Mouse (Mus musculus) stomach, embryonic 14.5 days (tissue): ENCODE data around the gene AC109138.7. TPM values are rescaled to one million over a fixed set of nuclear protein-coding genes. Genes with fewer than 3 reads are reported as not detected.
A peak's percentile ranks its signal among the peaks of the same experiment; 100 is the strongest.

Experiments
- ATAC-seq: fragments of 200-750 bp; cut with Nextera tagmentation; 2 replicates; pipeline ENCODE4 v1.8.0; 2017; ENCODE audit warnings: low read depth, moderate TSS enrichment; ENCODE audit not compliant: insufficient number of reproducible peaks, insufficient read depth, low FRiP score
- H3K27ac ChIP-seq: fragments of 300-500 bp; sonication (generic); 2 replicates; pipeline ENCODE4 v1.5.1; 2014; ENCODE audit warnings: mild to moderate bottlenecking, low read length, moderate library complexity, mixed read lengths
- H3K27me3 ChIP-seq: fragments of 300-500 bp; sonication (generic); 2 replicates; pipeline ENCODE4 v1.6.1; 2014; ENCODE audit warnings: low read length, control low read depth, mixed read lengths; ENCODE audit not compliant: control insufficient read depth, insufficient read depth
- H3K36me3 ChIP-seq: fragments of 300-500 bp; sonication (generic); 2 replicates; pipeline ENCODE4 v1.6.1; 2014; ENCODE audit warnings: mild to moderate bottlenecking, control low read depth, low read length, moderate library complexity, mixed read lengths; ENCODE audit not compliant: control insufficient read depth, insufficient read depth
- H3K4me1 ChIP-seq: fragments of 300-500 bp; sonication (generic); 2 replicates; pipeline ENCODE4 v1.6.1; 2014; ENCODE audit warnings: low read length, control low read depth, mixed read lengths; ENCODE audit not compliant: control insufficient read depth, insufficient read depth
- H3K4me2 ChIP-seq: fragments of 300-500 bp; sonication (generic); replicated peaks from 2 replicates; pipeline ENCODE4 v1.6.1; 2014; ENCODE audit warnings: low read depth, low read length, control low read depth
- H3K4me3 ChIP-seq: fragments of 300-500 bp; sonication (generic); 2 replicates; pipeline ENCODE4 v1.5.1; 2014; ENCODE audit warnings: low read depth, low read length, control low read depth
- H3K9ac ChIP-seq: fragments of 300-500 bp; sonication (generic); replicated peaks from 2 replicates; pipeline ENCODE4 v1.6.1; 2014; ENCODE audit warnings: low read depth, mild to moderate bottlenecking, control low read depth, low read length, moderate library complexity, mixed read lengths
- H3K9me3 ChIP-seq: fragments of 300-500 bp; sonication (generic); 2 replicates; pipeline ENCODE4 v1.6.1; 2016; ENCODE audit warnings: low read depth, low read length, control low read depth; ENCODE audit not compliant: control insufficient read depth
- WGBS: fragments of 180-500 bp; shearing (Covaris S2); extraction: QIAGEN DNeasy Blood & Tissue Kit; methylation state at CpG from one replicate; pipeline ENCODE4 v1.1.7; 2014; 5-methylcytosine and 5-hydroxymethylcytosine counted together
- polyA plus RNA-seq: library from polyadenylated mRNA; unstranded; fragments of >200 nt; fragmentation: Nextera tagmentation; extraction: Ambion mirVana; gene quantifications from 2 replicates; pipeline ENCODE4 v1.2.1, GENCODE M21; 2014

The AC109138.7 gene
- not detected in 2 replicates for polyA plus RNA-seq

GRCm38 (mm10) chr19:4214071-4214770 lies at the start of gene AC109138.7, which contains the start of gene Clcf1:
Gene AC109138.7, plus strand, starts transcription at chr19:4214357.
Gene Clcf1, plus strand, starts transcription at chr19:4214238.
- ATAC-seq, result peak; percentile 62
- peak within 1 kb of the TSS; percentile 70 for H3K4me2 ChIP-seq
- no peaks in the 10 kb centered on the region for H3K36me3 ChIP-seq
- H3K27me3 ChIP-seq, result no peaks in the 10 kb centered on the region
- H3K4me3 ChIP-seq, result peak within 1 kb of the TSS; percentile 57
- H3K27ac ChIP-seq, result peak within 1 kb of the TSS; percentile 93
- peak within 1 kb of the TSS; percentile 71 for H3K9ac ChIP-seq
- H3K4me1 ChIP-seq, result peaks cover 50% of the 10 kb centered on the region
- under 1% methylated on average over 49 of the region's 49 CpGs for WGBS
- no peaks in the 10 kb centered on the region for H3K9me3 ChIP-seq

GRCm38 (mm10) chr19:4164721-4165120 lies 49.4 kb upstream of the AC109138.7 start:
- Histone ChIP-seq H3K27me3 (no peaks in the 10 kb centered on the region), H3K4me1 (peaks cover 15% of the 10 kb centered on the region), H3K9ac (no peak overlapping the region), H3K9me3 (no peaks in the 10 kb centered on the region), H3K27ac (no peak overlapping the region), H3K36me3 (peaks cover 7% of the 10 kb centered on the region), H3K4me2 (no peak overlapping the region), H3K4me3 (no peak overlapping the region)
- ATAC-seq, result no peak
- 73% methylated on average over 2 of the region's 2 CpGs for WGBS

- H3K27ac ChIP-seq, result no peak overlapping the region
- 77% methylated on average over 9 of the region's 9 CpGs for WGBS
- H3K4me2 ChIP-seq, result no peak overlapping the region
- peaks cover 21% of the 10 kb centered on the region for H3K4me1 ChIP-seq
- ATAC-seq, result no peak
- no peaks in the 10 kb centered on the region; the same call in 1 of the 2 replicates for H3K36me3 ChIP-seq
- no peak overlapping the region for H3K4me3 ChIP-seq
- H3K27me3 ChIP-seq, result no peaks in the 10 kb centered on the region
- H3K9ac ChIP-seq, result no peak overlapping the region
- H3K9me3 ChIP-seq, result no peaks in the 10 kb centered on the region
Measured at GRCm38 (mm10) chr19:4166678-4167476, 47.3 kb upstream of the AC109138.7 start.

- no peaks in the 10 kb centered on the region for H3K27me3 ChIP-seq
- H3K4me1 ChIP-seq, result peaks cover 7% of the 10 kb centered on the region; the same call in 1 of the 2 replicates
- H3K4me2 ChIP-seq, result peak overlapping the region; percentile 89
- WGBS, result under 1% methylated on average over 43 of the region's 43 CpGs
- H3K9me3 ChIP-seq, result no peaks in the 10 kb centered on the region
- peak overlapping the region; percentile 39 for H3K4me3 ChIP-seq
- H3K27ac ChIP-seq, result peak overlapping the region; percentile 87
- ATAC-seq, result peak; percentile 93
- peak overlapping the region; percentile 75 for H3K9ac ChIP-seq
- no peaks in the 10 kb centered on the region for H3K36me3 ChIP-seq
Measured at GRCm38 (mm10) chr19:4169378-4169784, 44.8 kb upstream of the AC109138.7 start.

- peak; percentile 23 for ATAC-seq
- 11% methylated on average over 26 of the region's 27 CpGs for WGBS
Measured at GRCm38 (mm10) chr19:4169810-4170209, 44.3 kb upstream of the AC109138.7 start.

GRCm38 (mm10) chr19:4170723-4171392 lies 43.3 kb upstream of the AC109138.7 start:
- no peaks in the 10 kb centered on the region for H3K9me3 ChIP-seq
- no peak overlapping the region for H3K4me3 ChIP-seq
- WGBS, result 91% methylated on average over 10 of the region's 10 CpGs
- H3K36me3 ChIP-seq, result no peaks in the 10 kb centered on the region
- no peaks in the 10 kb centered on the region for H3K27me3 ChIP-seq
- no peak overlapping the region for H3K27ac ChIP-seq
- H3K4me1 ChIP-seq, result peaks cover 17% of the 10 kb centered on the region; the same call in 1 of the 2 replicates
- H3K4me2 ChIP-seq, result no peak overlapping the region
- H3K9ac ChIP-seq, result no peak overlapping the region
- ATAC-seq, result no peak

More at GRCm38 (mm10) chr19:4169810-4170209, 44.3 kb upstream of the AC109138.7 start:
- H3K36me3 ChIP-seq, result no peaks in the 10 kb centered on the region
- peak overlapping the region; percentile 39 for H3K4me3 ChIP-seq
- peak overlapping the region; percentile 87 for H3K27ac ChIP-seq
- peak overlapping the region; percentile 75 for H3K9ac ChIP-seq
- peak overlapping the region; percentile 89 for H3K4me2 ChIP-seq
- no peaks in the 10 kb centered on the region for H3K27me3 ChIP-seq
- H3K4me1 ChIP-seq, result peaks cover 7% of the 10 kb centered on the region; the same call in 1 of the 2 replicates
- H3K9me3 ChIP-seq, result no peaks in the 10 kb centered on the region

GRCm38 (mm10) chr19:4171393-4172290 lies 42.5 kb upstream of the AC109138.7 start:
- no peak for ATAC-seq
- Histone ChIP-seq H3K4me3 (no peak overlapping the region), H3K27me3 (no peaks in the 10 kb centered on the region), H3K27ac (no peak overlapping the region), H3K4me1 (peaks cover 18% of the 10 kb centered on the region; the same call in 1 of the 2 replicates), H3K36me3 (no peaks in the 10 kb centered on the region), H3K9ac (no peak overlapping the region), H3K9me3 (no peaks in the 10 kb centered on the region), H3K4me2 (no peak overlapping the region)
- 55% methylated on average over 13 of the region's 13 CpGs for WGBS
